Mouse (Mus musculus) lung, adult 2 months (tissue): Measurements from ENCODE around the gene Nudt4.

Experiments
- CTCF ChIP-seq: fragments of 200-500 bp; IDR thresholded peaks from 2 replicates; pipeline ENCODE4 v1.5.1; 2011; ENCODE audit warnings: mild to moderate bottlenecking, low read length, control low read depth; ENCODE audit not compliant: insufficient read depth
- POLR2A ChIP-seq: fragments of 200-500 bp; IDR thresholded peaks from 2 replicates; pipeline ENCODE4 v1.6.1; 2011; ENCODE audit warnings: low read depth, mild to moderate bottlenecking, control low read depth, low read length, borderline replicate concordance; ENCODE audit errors: extremely low read depth

DNA sequence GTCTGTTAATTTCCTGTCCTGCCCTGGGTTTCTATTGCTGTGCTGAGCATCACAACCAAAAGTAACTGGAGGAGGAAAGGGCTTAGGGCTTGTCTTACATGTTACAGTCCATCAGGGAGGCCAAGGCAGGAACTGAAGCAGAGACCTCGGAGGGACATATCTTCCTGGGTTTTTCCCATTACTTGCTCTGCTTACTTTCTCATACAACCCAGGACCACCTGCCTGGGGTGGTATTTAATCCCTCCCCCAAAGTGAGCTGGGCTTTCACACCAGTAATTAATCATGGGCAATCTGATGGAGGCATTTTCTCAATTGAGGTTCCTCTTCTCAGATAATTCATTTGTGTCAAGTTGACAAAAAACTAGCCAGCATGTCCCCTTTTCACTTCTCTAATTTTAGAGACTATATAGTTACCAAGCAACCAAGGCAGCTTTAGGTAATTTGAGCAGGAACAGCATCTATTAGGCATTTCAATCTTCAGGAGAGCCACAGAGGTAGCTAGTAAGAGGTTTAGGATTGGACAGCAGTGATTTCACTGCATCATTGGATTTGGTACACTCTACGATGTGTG lies 33.3 kb downstream of the Nudt4 start:
- TF ChIP-seq POLR2A (no peak), CTCF (no peak)
